Mouse (Mus musculus): Measurements from ENCODE around the gene Rpap3.
"Not testable (repeated sequence)": the region's sequence is repeated elsewhere in the genome, so short reads cannot be mapped to it uniquely, and the experiment has no call there.

Gene Rpap3

DNA sequence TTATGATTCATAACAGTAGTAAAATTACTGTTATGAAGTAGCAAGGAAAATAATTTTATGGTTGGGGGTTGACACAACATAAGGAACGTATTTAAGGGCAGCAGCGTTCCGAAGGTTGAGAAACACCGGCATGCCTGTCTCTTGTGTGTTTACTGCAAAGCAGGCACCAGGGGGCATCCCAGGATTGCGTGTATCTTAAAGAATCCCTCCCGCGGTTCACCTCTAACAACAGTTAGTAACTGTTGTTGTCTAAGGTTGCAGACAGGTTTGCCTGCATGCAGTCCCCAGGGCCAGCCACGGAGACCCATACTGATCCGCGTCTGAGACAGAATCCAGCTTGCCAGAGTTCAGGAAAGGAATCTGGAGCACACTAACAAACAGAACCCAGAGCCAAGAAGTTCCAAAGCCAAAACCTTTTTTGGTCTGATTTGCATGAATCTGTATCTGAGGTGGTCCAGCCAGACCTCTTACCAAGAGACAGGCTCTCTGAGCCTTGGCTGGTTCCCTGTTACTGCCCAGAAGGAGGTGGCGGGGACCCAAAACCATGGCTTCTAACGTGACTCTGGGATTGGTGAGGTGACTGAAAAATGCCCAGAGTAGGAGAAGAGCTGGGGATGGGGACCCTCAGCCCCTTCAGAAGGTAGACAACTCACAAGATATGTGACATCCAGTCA, 12.4 kb upstream of the Rpap3 start:
- in situ Hi-C loops (cut with MboI; ENCODE audit: low pct_unique_long_range_greater_than_20kb in 1 of 2, low sequenced_read_pairs in 2 of 2, unreplicated experiment in 1 of 2) = loop anchor here in 1 of 2 experiments (5.0 kb wide), 2 partner anchors 74 to 134 kb away; no protein-coding TSS in a partner anchor

DNA sequence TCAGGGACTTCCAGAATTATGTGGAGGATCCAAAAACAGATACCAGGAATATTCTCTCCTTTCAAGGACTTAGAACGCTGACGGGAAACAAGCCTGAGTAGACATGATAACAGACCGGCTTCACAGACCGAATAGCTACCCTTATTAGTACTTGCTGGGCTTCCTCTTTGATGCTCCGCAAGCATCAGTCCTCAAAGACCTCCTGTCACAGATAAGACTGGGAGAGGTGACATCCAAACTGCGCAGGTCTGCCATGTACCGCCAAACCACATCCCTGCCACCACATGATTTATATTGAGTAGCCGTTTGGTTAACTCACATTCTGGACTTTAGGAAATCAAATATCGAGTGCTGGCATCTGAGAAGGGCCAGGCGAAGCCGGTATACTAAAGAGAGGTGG, 11.2 kb upstream of the Rpap3 start:
- in situ Hi-C loops (cut with MboI; ENCODE audit: low pct_unique_long_range_greater_than_20kb in 1 of 2, low sequenced_read_pairs in 2 of 2, unreplicated experiment in 1 of 2) = loop anchor here in 1 of 2 experiments (5.0 kb wide), 2 partner anchors 76 to 136 kb away; no protein-coding TSS in a partner anchor

DNA sequence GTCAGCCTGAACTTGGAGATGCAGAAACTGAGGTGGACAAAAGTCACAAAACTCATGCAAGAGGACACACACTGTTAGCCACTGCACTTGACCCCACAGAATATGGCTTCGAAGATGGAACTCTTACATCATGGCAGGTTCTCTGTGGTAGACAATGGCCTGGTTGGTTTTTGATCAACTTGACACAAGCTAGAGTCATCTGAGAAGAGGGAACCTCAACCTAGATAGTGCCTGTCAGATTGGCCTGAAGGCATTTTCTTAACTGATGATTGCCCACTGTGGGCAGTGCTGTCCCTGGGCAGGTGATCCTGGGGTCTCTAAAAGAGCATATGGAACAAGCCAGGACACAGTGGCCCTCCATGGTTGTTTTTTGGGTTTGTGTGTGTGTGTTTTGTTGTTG, 10.1 kb upstream of the Rpap3 start:
- in situ Hi-C loops (cut with MboI; ENCODE audit: low pct_unique_long_range_greater_than_20kb in 1 of 2, low sequenced_read_pairs in 2 of 2, unreplicated experiment in 1 of 2) = loop anchor here in 1 of 2 experiments (5.0 kb wide), 2 partner anchors 77 to 137 kb away; no protein-coding TSS in a partner anchor

DNA sequence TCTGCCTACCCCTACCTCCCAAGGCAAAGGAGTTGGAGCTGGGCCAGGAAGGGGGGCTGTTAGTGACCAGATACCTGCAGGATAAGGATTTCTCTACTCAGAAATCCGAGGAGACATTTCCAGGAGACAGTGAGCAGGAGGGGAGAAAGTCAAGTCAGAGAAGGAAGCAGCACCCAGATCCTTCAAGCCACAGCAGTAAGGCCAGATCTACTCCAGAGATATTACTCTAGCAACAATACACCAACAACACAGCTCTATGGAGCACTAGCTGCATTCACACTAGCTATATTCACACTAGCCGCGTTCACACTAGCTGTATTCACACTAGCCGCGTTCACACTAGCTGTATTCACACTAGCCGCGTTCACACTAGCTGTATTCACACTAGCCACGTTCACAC, 9.5 kb upstream of the Rpap3 start:
- in situ Hi-C loops (cut with MboI; ENCODE audit: low pct_unique_long_range_greater_than_20kb in 1 of 2, low sequenced_read_pairs in 2 of 2, unreplicated experiment in 1 of 2) = loop anchor here in 1 of 2 experiments (5.0 kb wide), 2 partner anchors 77 to 137 kb away; no protein-coding TSS in a partner anchor

DNA sequence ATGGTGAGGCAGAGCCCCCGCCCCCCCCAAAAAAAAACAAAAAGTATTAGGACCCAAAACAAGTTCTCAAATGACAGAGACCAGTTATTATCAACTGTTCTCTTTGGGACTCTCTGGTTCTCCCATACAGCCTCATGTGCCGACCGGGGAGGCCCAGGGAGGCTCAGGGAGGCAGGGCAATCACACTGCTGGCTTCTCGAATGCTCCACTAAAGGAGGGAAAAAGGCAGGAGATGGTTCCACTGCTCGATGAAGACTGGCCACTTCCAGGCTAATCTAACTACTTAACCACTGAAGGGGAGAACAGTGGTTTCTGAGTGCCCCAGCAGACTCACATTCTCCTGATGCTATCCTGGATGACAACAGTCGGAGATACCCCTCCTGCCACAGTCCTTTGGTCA, 6.9 kb upstream of the Rpap3 start:
- in situ Hi-C loops (cut with MboI; ENCODE audit: low pct_unique_long_range_greater_than_20kb in 1 of 2, low sequenced_read_pairs in 2 of 2, unreplicated experiment in 1 of 2) = no loop called here

DNA sequence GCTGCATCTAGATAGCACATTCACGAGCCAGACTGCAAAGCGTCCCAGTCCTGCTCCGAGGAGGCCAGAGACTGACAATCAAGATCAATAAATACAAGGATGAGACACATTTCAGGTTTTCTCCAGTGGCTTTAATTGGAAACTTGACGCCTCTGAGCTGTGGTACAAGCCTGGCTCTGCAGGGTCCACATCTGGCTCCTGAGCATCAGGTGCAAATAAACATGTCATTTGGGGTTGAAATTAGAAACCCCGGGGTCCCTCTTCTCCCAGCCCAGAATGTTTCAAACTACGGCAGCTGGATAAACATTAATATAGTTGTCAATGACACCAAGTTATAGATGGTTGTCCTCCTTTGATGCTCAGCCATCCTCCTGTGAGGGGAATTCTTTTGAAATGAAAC, 5.3 kb upstream of the Rpap3 start:
- in situ Hi-C loops (cut with MboI; ENCODE audit: low pct_unique_long_range_greater_than_20kb in 1 of 2, low sequenced_read_pairs in 2 of 2, unreplicated experiment in 1 of 2) = no loop called here

DNA sequence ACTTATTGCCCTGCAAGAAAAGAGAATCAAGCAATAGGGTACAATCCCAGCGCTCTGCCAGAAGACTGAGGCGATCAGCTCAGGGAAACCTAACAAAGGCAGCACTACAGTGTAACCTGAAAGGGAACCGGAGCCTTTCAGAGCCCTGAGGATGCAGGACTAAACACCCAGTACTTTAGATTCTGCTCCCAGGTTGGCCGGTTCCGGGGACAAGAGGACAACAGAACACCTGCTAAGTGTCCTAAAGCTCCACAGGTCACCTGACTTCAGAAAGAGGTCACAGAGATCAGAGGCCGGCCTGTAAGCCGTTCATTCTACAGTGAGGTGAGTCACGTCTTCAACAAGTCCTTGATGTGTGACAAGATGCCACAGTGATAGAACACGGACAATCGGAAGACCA, 9.0 kb downstream of the Rpap3 start:
- in situ Hi-C loops (cut with MboI; ENCODE audit: low pct_unique_long_range_greater_than_20kb in 1 of 2, low sequenced_read_pairs in 2 of 2, unreplicated experiment in 1 of 2) = no loop called here

DNA sequence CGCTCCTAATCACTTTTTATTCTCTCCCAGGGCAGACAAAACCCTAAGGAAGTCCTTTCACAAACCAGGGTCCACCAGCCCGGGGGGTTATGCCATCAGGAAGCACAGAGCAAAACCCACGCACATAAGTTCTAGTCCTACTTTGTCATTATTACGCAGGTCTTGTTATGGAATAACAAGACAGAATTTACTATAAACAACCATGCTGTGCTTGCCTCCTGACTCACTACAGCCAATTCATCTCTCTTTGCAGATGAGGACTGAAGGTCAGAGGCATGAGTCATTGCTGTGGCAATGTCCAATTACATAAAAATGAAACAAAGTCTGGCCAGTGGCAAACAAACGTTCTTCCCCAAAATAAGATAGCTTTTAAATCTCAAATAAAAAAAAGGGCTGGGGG, 12.2 kb downstream of the Rpap3 start:
- in situ Hi-C loops (cut with MboI; ENCODE audit: low pct_unique_long_range_greater_than_20kb in 1 of 2, low sequenced_read_pairs in 2 of 2, unreplicated experiment in 1 of 2) = no loop called here

DNA sequence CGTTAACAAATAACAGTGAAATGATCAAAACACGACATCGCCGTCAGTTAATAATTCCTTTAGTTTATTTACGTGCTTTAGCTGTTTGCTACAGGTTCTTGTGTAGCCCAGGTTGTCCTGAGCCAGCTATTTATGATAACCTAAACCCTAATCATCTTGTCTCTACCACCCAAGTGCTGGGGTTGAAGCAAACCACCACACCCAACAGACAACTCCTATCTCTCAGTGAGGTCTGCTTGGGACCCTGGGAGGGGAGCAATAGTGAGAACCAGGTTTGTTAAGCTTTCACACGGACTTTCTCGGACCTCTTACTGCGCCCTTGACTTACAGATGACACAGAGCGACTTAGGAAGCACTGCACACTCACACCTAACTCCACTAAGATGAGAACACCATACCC, 21.5 kb downstream of the Rpap3 start:
- in situ Hi-C loops (cut with MboI; ENCODE audit: low pct_unique_long_range_greater_than_20kb in 1 of 2, low sequenced_read_pairs in 2 of 2, unreplicated experiment in 1 of 2) = no loop called here

DNA sequence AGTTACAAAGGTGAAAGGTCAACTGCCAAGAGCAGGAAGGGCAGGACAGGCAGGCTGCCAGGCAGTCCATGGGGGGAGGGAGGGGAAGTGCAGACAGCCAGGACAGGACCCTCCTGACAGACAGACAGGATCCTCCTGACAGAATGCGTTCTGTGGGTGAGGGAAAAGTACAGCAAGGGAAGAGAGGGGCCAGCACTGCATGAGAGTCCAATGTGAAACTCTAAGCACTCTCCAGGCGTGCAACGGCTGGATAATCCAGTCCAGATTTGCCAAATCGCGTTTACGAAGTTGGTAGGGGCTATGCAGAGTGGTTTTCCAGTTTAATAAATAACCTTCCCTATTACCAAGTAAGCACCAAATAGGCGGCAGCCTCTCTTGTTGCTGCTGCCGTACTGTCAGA, 23.6 kb downstream of the Rpap3 start:
- in situ Hi-C loops (cut with MboI; ENCODE audit: low pct_unique_long_range_greater_than_20kb in 1 of 2, low sequenced_read_pairs in 2 of 2, unreplicated experiment in 1 of 2) = no loop called here

DNA sequence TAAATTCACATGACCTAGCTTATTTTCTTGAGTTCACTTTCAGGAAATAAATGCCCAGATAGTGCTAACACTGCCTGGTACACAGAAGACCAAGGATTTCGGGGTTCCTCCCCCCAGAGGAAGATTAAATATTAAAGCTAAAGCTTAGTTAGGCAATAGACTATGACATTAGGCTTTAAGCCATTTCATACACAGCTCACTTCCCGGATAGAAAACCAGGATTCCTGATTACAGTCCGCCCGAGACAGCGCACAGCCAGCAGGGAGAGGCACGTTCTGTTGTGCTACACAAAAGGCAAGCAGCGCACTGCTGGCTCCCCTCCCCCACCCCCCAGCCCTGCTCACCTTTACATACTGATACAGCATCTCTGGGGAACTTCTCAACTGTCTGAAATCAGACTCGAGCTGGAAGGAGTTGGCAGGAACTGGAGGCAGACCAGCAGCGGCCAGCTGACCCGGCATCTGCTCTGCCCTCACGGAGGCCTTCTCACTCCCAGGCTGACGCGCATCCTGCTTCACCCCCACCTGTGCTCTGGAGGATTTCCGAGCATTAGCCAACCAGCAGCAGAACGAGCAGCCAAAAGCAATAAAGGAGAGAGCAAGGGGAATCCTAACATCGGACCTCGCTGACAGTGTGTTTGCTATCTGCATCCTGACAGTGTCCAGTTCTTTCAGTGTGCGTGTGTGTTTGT, 25.5 kb downstream of the Rpap3 start:
- in situ Hi-C loops (cut with MboI; ENCODE audit: low pct_unique_long_range_greater_than_20kb in 1 of 2, low sequenced_read_pairs in 2 of 2, unreplicated experiment in 1 of 2) = no loop called here

DNA sequence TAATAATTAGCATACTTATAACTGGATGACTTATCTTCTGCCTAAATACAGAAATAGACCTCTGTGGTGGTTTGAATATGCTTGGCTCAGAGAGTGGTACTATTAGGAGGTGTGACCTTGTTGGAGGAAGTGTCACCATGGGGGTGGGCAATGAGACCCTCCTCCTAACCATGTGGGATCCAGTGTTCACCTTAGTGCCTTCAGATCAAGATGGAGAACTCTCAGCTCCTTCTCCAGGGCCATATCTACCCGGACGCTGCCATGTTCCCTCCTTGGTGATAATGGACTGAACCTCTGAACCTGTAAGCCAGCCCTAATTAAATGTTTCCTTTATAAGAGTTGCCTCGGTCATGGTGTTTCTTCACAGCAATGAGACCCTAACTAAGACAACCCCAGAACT, 28.3 kb downstream of the Rpap3 start:
- in situ Hi-C loops (cut with MboI; ENCODE audit: low pct_unique_long_range_greater_than_20kb in 1 of 2, low sequenced_read_pairs in 2 of 2, unreplicated experiment in 1 of 2) = no loop called here

DNA sequence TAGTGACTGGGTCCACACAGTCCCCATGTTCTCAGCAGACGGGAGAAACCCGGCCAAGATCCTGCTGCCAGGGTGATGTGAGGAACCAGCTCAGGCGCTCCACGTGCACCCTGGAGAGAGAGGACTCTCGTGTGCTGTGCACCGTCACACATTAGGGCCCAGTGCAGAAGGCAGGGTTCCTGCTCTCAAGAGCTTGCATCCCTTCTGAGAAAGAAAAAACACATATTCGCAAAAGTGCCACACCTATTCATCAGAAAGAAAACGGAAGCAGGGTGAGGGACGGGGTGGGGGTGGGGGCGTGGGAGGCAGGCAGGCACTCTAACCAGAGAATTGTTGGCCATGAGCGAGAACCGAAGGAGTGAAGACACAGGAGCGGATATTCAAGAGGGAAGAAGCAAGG, 29.7 kb downstream of the Rpap3 start:
- in situ Hi-C loops (cut with MboI; ENCODE audit: low pct_unique_long_range_greater_than_20kb in 1 of 2, low sequenced_read_pairs in 2 of 2, unreplicated experiment in 1 of 2) = no loop called here

DNA sequence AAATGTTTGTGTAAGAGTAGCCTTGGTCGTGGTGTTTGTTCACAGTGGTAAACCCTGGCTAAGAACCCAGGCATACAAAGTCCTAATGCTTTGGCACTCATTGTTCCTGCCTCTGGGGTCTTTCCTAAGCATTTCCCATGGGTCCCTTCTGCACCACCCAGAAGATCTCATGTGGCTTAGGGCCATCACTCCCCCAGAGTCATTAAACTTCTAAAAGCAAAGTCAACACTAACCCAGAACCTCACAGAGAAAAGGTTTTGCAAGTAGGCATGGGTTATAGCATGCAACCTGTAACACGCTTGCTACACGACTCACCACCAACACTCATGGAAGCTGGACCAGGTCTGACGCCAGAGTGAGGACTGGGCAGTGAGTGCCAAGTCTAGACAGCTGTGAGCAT, 31.2 kb downstream of the Rpap3 start:
- in situ Hi-C loops (cut with MboI; ENCODE audit: low pct_unique_long_range_greater_than_20kb in 1 of 2, low sequenced_read_pairs in 2 of 2, unreplicated experiment in 1 of 2) = no loop called here

DNA sequence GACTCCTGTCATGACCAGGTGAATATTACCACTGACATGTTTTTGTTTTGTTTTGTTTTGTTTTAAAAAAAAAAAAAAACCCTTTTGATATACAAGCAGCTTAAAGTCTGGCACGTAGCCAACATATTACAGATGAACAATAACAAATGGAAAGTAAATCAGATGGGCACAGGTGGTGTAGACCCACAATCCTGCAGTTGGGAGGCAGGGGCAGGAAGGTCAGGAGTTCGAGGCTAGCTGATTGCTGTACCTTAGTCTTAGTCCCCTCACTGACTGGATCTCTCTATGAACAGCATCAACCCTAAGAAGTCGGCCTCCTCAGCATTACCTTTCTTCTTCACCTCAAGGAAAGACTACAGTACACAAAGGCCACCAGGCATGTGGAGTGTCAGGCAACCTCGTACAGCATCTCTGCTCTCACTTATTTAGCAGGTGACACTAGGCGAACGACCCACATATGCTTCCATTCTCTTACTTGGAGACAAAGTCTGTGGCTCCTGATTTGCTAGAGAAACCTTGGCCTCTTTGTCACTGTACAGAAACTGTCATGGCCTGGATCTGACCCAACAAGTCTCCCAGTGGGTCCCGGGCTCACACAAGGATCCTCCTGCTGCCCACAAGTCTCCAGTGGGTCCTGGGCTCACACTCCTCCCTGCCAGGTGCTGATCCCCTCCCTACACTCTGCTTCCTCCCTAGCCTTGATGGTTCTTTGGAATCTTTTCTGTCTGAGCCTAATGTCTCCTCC, 32.2 kb downstream of the Rpap3 start:
- in situ Hi-C loops (cut with MboI; ENCODE audit: low pct_unique_long_range_greater_than_20kb in 1 of 2, low sequenced_read_pairs in 2 of 2, unreplicated experiment in 1 of 2) = no loop called here

DNA sequence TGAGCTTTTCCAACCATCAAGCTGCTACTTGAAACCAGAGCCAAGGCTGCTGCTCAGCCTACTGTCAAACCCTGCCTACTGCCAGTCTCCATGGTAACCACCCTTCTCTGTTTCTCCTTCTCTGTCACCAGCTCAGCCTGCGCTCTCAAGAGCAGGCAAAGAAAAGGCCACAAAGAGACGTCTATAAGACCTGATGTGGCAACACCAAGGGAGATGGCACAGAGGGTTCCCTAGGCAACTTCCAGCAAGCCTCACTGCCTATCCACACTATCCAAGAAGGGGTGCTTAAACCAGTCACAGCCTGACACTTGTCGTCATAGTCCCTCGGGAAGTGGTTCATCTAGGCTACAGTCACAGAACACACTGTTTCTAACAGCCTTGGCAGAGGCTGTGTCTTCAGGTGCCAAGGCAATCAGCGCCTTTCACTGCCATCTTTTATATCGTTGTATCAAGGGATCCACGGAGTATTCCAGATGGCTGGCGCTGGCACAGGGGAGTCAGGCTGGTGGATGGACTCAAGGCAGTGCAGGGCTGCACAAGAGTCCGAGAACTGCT, 33.3 kb downstream of the Rpap3 start:
- in situ Hi-C loops (cut with MboI; ENCODE audit: low pct_unique_long_range_greater_than_20kb in 1 of 2, low sequenced_read_pairs in 2 of 2, unreplicated experiment in 1 of 2) = no loop called here

DNA sequence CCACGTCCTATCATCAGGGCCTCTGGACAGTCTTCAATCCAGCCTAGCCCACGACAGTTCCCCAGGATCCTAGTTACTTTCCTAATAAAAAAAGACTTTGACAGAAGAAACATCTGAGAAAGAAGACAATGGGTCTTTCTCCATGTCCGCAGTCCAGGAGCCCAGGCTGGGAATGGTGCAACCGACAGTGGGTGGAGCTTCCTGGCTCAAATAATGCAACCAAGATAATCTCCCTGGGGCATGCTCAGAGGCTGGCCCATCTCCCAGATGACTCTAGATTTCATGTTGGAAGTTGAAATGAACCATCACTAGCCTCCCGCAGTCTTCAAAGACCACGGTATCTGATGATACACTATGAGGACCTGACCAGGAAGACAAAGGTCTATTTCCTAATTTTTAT, 35.1 kb downstream of the Rpap3 start:
- in situ Hi-C loops (cut with MboI; ENCODE audit: low pct_unique_long_range_greater_than_20kb in 1 of 2, low sequenced_read_pairs in 2 of 2, unreplicated experiment in 1 of 2) = no loop called here

DNA sequence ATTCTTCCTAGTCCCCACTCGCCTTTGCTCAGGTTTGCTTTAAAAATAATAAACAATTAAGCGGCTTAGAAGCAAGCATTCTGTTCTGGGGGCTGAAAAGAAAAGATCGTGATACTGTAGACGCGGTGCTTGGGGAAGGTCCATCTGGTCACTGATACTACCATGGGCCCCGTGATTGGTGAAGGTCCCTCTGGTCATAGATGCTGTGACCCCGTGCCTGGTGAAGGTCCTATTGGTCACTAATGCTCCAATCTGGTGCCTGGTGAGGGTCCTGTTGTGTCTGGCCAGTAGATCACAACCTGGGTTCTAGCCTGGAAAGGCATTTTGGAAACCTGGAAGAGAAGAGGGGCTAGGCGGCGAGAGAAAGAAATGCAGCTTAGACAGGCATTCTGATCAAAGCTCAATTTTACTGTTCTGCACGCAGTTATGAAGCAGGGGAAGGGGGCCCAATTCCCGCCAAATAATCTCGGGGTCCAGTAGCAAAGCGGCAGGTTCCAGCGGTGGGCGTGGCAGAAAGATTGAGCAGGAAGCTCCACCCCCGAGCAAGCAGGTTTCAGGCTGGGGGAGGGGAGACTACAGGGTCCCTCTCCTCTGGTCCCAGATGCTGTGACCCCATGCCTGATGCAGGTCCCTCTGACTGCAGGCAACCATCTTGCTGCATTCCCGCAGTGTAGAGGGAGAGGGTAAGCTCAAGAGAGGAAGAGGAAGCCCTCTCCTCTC, 37.3 kb downstream of the Rpap3 start:
- in situ Hi-C loops (cut with MboI; ENCODE audit: low pct_unique_long_range_greater_than_20kb in 1 of 2, low sequenced_read_pairs in 2 of 2, unreplicated experiment in 1 of 2) = not testable (repeated sequence)

DNA sequence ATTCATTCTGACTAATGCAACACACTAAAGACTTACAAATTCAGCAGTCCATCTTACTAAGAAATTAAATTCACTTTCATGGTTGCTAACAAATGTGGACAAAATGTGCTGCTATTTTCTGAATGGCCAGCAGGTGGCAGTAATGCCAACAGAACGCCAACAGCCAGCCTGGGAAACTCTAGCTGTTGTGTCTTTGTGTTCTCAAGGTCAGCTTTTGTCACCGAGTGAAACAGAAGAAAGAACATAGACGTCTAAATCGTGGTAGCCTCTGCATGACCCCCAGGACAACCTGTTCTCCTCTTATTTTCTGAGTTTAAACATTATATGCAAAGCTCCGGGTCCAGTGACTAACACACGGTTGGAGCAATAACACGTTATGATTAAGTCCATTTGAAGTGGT, 38.2 kb downstream of the Rpap3 start:
- in situ Hi-C loops (cut with MboI; ENCODE audit: low pct_unique_long_range_greater_than_20kb in 1 of 2, low sequenced_read_pairs in 2 of 2, unreplicated experiment in 1 of 2) = no loop called here
